Mouse (Mus musculus): Measurements from ENCODE around the gene 3110082I17Rik.

The 3110082I17Rik gene

GRCm38 (mm10) chr5:139453031-139453430, 7.3 kb downstream of the 3110082I17Rik start:
- in situ Hi-C loops (cut with MseI, MboI) = no loop called here

GRCm38 (mm10) chr5:139449926-139450325, 10.4 kb downstream of the 3110082I17Rik start:
- in situ Hi-C loops (cut with MseI, MboI) = no loop called here

DNA sequence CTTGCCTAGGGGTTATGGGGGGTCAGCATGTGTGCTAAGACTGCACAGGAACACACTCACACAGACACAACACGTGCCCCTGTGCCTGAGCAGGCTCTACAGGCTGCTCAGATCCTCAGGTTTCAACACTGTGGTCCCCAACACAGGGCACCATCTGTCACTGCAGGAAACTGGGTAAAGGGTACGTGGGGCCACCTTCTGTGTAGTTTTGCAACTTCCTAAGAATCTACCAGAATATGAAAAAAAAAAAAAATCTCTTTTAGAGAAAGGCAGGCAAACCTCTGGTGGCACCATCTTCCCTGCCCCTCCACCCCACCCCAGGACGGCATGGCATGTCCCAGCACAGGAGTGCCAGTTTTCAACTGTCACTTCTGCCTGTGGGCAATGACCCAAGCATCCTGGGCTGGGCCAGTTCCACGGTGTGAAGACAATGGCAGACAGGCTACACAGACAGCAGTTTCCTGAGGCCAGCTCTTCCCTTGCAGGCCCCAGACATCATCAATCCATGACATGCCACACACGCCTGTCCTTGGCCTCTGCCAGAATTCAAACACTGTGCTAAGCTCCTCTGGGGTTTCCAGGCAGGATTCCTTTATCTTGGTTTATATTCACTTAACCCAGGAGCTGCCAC, 11.1 kb downstream of the 3110082I17Rik start:
- in situ Hi-C loops (cut with MseI, MboI) = no loop called here

GRCm38 (mm10) chr5:139448025-139448424, 12.3 kb downstream of the 3110082I17Rik start:
- in situ Hi-C loops (cut with MseI, MboI) = no loop called here

DNA sequence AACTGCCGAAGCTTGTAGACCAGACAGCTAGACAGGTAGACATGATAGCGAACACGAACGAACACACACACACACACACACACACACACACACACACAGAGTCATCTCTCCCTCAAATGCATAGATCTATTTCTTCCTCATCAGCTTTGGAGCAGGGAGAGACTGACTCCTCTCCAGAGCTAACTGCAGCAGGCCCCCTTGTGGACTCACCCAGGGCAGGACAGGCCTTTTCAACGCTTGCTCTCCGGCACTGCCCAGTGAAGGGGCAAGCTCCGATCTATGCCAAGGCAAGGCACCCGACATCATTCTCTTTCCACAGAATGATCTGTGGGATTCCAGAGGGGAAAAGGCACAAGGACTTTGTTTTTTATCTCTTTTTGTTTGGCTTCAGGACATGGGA, 15.1 kb downstream of the 3110082I17Rik start:
- in situ Hi-C loops (cut with MseI, MboI) = no loop called here

DNA sequence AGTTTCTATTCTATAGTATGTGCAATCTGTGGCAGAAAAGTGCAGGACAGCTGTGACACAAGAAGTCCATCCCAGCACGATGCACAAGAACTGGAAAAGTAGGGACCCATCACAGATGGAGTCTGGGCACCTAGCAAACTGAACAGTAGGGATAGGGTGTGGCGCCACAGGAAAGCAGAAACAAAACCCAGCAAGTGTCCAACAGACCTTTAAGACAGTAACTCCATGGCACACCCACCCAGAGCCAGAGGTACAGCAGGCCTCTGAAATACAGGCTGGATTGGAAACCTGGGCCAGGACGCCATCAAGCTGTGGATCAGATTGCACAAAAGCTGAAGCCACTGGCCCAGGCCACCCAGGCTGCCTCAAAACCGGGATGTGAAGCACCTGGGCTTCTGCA, 17.4 kb downstream of the 3110082I17Rik start:
- in situ Hi-C loops (cut with MseI, MboI) = no loop called here

DNA sequence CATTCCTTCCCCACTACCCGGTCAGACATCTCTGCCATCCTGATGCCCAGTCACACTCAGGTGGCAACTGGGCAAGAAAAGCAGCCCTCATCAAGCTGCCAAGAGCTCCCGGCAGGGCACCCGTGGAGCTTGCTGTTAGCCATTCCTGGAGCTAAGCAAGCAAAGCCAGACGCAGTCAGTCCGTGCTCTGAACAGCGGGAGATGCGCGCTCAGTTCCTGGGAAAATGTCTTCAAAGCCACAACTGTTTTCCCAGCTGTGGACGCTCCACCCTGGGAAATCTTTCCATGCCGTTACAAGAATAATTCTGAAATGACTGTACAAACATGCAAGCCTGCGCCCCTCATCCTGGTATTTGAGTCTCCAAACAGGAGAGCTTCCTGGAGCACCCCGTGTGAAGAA, 17.9 kb downstream of the 3110082I17Rik start:
- in situ Hi-C loops (cut with MseI, MboI) = no loop called here

DNA sequence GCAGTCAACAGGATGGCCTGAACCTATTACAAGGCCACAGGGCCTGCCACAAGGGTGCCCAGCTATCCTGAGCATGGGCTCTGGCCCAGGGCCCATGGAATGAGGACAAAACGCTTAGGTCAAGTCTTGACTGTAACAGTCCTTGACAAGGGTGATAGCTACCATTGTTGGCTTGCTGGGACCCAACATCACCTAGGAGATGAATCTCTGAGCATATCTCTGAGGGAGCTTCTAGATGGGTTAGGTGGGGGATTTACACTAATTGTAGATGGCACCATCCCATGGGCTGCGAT, 18.7 kb downstream of the 3110082I17Rik start:
- in situ Hi-C loops (cut with MseI, MboI) = no loop called here

- in situ Hi-C loops (cut with MseI, MboI) = no loop called here
Measured at GRCm38 (mm10) chr5:139440926-139441725, 19.2 kb downstream of the 3110082I17Rik start.

DNA sequence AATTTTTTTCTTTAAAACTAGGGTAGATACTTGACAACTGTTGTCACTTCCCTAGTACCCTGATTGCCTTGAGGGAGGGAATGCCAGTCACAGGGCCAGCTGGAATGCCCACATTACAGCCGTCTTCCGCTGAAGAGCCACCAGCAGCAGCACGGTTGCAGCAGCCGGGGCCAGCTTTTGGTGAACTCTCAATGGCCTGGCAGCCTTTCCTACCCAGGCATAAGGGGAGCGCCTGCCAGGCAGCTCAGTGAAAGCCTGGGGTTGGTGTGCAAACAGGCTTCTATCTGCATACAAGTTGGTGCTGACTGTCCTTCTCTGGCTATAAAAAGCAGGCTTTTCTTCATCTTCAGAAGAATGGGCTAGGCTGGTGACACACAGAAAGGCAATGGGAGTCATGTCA, 19.9 kb downstream of the 3110082I17Rik start:
- in situ Hi-C loops (cut with MseI, MboI) = no loop called here

GRCm38 (mm10) chr5:139438440-139438839, 21.9 kb downstream of the 3110082I17Rik start:
- in situ Hi-C loops (cut with MseI, MboI) = no loop called here

- in situ Hi-C loops (cut with MseI, MboI) = no loop called here
Measured at GRCm38 (mm10) chr5:139437769-139438168, 22.6 kb downstream of the 3110082I17Rik start.

DNA sequence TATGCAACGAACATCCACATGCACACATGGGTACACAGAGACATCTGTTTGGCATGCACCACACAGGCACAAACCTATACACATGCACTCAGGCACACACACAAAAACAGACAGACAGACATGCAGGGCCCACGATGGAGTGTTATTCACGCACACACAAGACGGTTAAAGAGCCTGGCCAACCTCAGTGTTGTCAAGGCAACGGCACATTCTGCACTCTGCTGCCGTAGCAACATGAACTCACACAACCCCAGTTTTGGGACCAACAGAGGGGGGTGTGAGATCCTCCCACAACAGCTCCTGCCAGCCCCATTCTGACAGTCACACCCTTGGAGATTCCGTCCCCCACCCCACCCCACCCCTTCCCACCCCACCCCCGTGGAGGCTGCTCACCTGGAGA, 25.4 kb downstream of the 3110082I17Rik start:
- in situ Hi-C loops (cut with MseI, MboI) = no loop called here

GRCm38 (mm10) chr5:139433842-139434568, 26.3 kb downstream of the 3110082I17Rik start:
- in situ Hi-C loops (cut with MseI, MboI) = no loop called here

DNA sequence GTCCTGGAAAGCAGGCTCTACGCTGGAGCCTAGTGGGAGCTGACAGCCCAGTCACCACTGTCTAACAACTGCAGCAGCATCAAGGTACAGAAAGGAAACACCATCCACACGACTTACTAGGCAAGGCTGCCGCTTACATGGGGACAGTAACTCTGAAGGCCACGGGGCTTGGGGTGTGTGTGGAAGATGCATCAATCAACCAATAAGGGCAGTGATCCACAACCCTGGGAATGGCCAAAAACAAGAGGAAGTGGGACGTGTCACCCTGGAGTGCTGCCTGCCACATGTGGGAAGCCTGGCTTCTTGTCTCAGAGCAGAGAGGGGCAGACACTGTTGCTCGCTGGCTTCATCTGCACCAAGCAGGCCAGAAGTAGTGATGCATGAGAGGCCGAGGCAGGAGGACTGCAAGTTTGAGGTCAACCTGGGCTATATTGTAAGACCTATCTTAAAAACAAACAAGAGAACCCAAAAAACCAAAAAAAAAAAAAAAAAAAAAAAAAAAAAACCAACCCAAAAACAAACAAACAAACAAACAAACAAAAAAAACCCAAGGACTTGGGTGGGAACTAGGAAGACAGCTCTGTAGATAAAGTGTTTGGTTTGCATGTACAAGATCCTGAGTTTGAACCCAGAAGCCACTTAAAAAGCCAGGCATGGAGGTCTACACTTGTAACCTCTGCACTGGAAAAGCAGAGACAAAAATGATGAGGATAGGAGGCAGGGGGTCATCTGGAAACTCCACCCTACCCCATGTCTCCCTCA, 27.4 kb downstream of the 3110082I17Rik start:
- in situ Hi-C loops (cut with MseI, MboI) = no loop called here

DNA sequence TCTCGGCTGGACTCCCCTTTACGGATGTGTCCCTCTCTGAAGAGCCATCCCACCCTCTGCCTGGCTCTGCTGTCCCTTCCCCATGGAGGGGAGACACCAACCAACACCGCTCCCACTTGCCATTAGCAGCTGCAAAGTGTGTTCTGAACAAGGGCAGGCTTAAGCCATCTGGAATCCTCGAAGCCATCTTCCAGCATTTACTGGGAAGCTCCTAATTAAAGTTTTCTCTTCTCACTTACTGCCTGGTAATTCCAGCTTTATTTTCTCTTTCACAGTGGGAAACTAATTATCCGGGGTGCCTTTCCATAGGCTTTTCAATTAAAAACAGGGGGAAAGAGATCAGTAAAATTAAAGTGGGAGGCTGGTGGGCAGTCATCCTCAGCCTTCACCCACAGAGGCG, 28.0 kb downstream of the 3110082I17Rik start:
- in situ Hi-C loops (cut with MseI, MboI) = no loop called here

GRCm38 (mm10) chr5:139429818-139430341, 30.4 kb downstream of the 3110082I17Rik start:
- in situ Hi-C loops (cut with MseI, MboI) = no loop called here

- in situ Hi-C loops (cut with MseI, MboI) = no loop called here
Measured at GRCm38 (mm10) chr5:139427989-139428388, 32.3 kb downstream of the 3110082I17Rik start.

DNA sequence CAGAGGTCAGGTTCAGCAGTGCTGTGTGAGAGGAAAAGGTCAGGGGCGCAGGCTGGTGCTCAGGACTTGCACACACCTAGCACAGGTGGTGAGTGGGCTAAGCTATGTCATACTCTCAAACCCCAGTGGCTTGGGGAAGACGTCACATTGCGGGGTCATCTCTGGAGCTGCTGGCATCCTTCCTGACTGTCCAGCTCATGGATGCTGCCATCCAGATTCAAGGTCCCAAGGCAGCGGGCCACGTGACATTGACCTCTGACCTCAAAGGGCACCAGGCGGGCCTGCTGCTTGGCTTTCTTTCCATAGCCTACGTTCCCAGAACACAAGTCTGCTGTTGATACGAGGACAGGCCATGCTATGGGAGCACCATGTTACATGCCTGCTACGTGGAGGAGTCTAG, 33.3 kb downstream of the 3110082I17Rik start:
- in situ Hi-C loops (cut with MseI, MboI) = no loop called here

DNA sequence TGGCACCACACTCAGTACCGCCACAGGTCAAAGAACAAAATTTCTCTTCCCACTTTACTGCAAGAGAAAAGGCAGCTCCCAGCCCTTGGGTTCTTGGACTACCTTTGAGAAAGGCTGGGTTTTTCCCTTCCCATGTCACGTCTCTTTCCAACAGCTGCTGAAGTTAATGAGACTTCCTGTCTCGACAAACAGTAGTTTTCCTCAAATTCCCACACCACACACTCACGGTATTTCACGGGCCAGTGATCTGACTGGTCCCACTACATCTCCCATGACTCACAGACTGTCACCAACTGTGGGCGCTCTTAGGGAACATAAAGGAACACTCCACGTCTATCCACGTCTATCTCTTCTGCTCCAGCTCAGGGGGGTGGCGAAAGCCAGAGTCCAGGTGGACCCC, 35.1 kb downstream of the 3110082I17Rik start:
- in situ Hi-C loops (cut with MseI, MboI) = no loop called here

- in situ Hi-C loops (cut with MseI, MboI) = no loop called here
Measured at GRCm38 (mm10) chr5:139423026-139423865, 37.1 kb downstream of the 3110082I17Rik start, which contains the start of gene Gper1. Gene Gper1 (plus strand): TSS chr5:139423151.

Data from mouse trophoblast stem cell (cell line).